In the genomic region with DNA sequence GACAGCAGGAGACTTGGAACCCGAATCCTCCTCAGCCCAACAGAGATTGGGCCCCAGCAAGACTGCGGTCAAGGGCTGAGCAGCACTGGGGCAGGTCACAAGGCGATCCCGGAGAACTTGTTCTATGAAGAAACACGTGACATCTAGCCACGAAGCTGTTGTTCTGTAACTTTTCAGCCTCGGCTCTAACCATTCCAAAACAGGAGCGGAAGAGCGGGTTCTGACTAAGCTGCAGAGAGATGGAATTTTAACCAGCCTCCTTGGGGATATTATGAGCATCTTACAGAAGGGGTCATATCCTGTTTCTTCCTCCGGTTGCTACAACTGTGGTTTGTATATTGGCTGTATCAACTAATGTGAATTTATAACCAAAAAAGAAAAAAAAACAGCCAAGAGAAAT, we compare ENCODE assay signal across 8 mouse cellular contexts. TPM values are rescaled to one million over a fixed set of nuclear protein-coding genes. Genes with fewer than 3 reads are reported as not detected.
DNase-seq lines count a peak whose midpoint lies in the region; ATAC-seq and TF ChIP-seq lines count a peak whose summit lies in the region.

No protein-coding gene starts in this region.

- DNase-seq in adrenal gland, adult 8-10 months = peak; percentile 9
- DNase-seq in adrenal gland, postnatal 25 days = no peak
- peak; percentile 83 for DNase-seq in NIH3T3 (ENCODE audit: low read depth)
- peak; percentile 55 for DNase-seq in gastrocnemius, adult 2 months
- peak; percentile 44 for DNase-seq in kidney, postnatal 10 days
- no peak for DNase-seq in thymus, postnatal 10 days (ENCODE audit: low spot score in 2 of 2)
- DNase-seq in c-Kit-positive CD71-positive TER-119-positive erythroid progenitor cells, embryonic 14.5 days (ENCODE audit: low spot score) = no peak

- TF ChIP-seq CTCF in gastrocnemius, adult 2 months (IDR thresholded peaks at IDR 0.05) = no peak

- intact Hi-C loops in gastrocnemius, adult 2 months (cut with DNase I) = loop anchor here (1.0 to 5.0 kb wide), 3 partner anchors 197 to 483 kb away; partner anchors contain the start of gene Lpar1

- 0 out of 2 replicates have a peak, but pooled peaks have one; percentile 27 for ATAC-seq in stomach, embryonic 15.5 days (ENCODE audit: insufficient read depth, low FRiP score, low read depth)

- no peaks in the 10 kb centered on the region for H3K9me3 ChIP-seq in stomach, embryonic 15.5 days

- H3K4me3 ChIP-seq in gastrocnemius, adult 2 months = peak overlapping the region; percentile 55
- H3K4me3 ChIP-seq in stomach, embryonic 15.5 days (replicated peaks) = no peak overlapping the region

- peak overlapping the region; percentile 79 for H3K27ac ChIP-seq in gastrocnemius, adult 2 months
- peak overlapping the region; percentile 74 for H3K27ac ChIP-seq in stomach, embryonic 15.5 days

- no peaks in the 10 kb centered on the region for H3K4me1 ChIP-seq in stomach, embryonic 15.5 days

- H3K27me3 ChIP-seq in stomach, embryonic 15.5 days (replicated peaks) = no peaks in the 10 kb centered on the region

- no peaks in the 10 kb centered on the region for H3K36me3 ChIP-seq in stomach, embryonic 15.5 days

- 25% methylated on average over 10 of the region's 10 CpGs for WGBS in stomach, embryonic 15.5 days

- peak overlapping the region; percentile 19; the same call in 1 of the 2 replicates for H3K4me2 ChIP-seq in stomach, embryonic 15.5 days

- no peak overlapping the region for H3K9ac ChIP-seq in stomach, embryonic 15.5 days

RNA-seq across cellular contexts. Expression of gene Olfr267, which starts 38.4 kb away (rescaled TPM):
- under 1 TPM in 3 of 4 experiments, not detected in 1; 0.23 to 0.77 (median 0.31) TPM for total RNA-seq in adrenal gland, adult 8-10 months (2022)
- 0.29 and 0.52 TPM in 2 replicates for total RNA-seq in adrenal gland, postnatal 25 days (2021)
- total RNA-seq in gastrocnemius, adult 2 months (2021) = under 1 TPM in 1 of 2 experiments, not detected in 1; 0.11 TPM
- polyA plus RNA-seq in stomach, embryonic 15.5 days (2015; fragmentation: Nextera tagmentation; extraction: Ambion mirVana) = 0.05 TPM in 1 of 2 replicates, not detected in the other

Comparison
In these comparisons a context has a peak if more than half of its experiments do, and no peak if none do; other contexts are left out.
1. DNase-seq: peak in adrenal gland, adult 8-10 months (single experiment), NIH3T3 (single experiment), gastrocnemius, adult 2 months (single experiment) and kidney, postnatal 10 days (single experiment); none in adrenal gland, postnatal 25 days (single experiment), thymus, postnatal 10 days (0 of 2) and c-Kit-positive CD71-positive TER-119-positive erythroid progenitor cells, embryonic 14.5 days (single experiment).